Mouse (Mus musculus) embryonic facial prominence, embryonic 12.5 days (tissue): ENCODE data around the gene Ankrd65. TPM values are rescaled to one million over a fixed set of nuclear protein-coding genes. Genes with fewer than 3 reads are reported as not detected.

ENCODE experiments used
- ATAC-seq: fragments of 200-750 bp; cut with Nextera tagmentation; 2 replicates; pipeline ENCODE4 v1.8.0; 2017; ENCODE audit not compliant: insufficient number of reproducible peaks, insufficient read depth, low FRiP score, low TSS enrichment
- H3K27ac ChIP-seq: fragments of 300-500 bp; sonication (generic); 2 replicates; pipeline ENCODE4 v1.5.1; 2016; ENCODE audit warnings: mild to moderate bottlenecking
- H3K27me3 ChIP-seq: fragments of 300-500 bp; sonication (generic); 2 replicates; pipeline ENCODE4 v1.6.1; 2016; ENCODE audit warnings: mild to moderate bottlenecking, moderate library complexity
- H3K36me3 ChIP-seq: fragments of 300-500 bp; sonication (generic); 2 replicates; pipeline ENCODE4 v1.6.1; 2016; ENCODE audit warnings: mild to moderate bottlenecking
- H3K4me1 ChIP-seq: fragments of 300-500 bp; sonication (generic); 2 replicates; pipeline ENCODE4 v1.6.1; 2016
- H3K4me2 ChIP-seq: fragments of 300-500 bp; sonication (generic); replicated peaks from 2 replicates; pipeline ENCODE4 v1.6.1; 2016; ENCODE audit warnings: mild to moderate bottlenecking, moderate library complexity
- H3K4me3 ChIP-seq: fragments of 300-500 bp; sonication (generic); 2 replicates; pipeline ENCODE4 v1.5.1; 2016; ENCODE audit warnings: mild to moderate bottlenecking
- H3K9ac ChIP-seq: fragments of 300-500 bp; sonication (generic); 2 replicates; pipeline ENCODE4 v1.6.1; 2016; ENCODE audit warnings: mild to moderate bottlenecking, moderate library complexity
- H3K9me3 ChIP-seq: fragments of 300-500 bp; sonication (generic); 2 replicates; pipeline ENCODE4 v1.6.1; 2016; ENCODE audit warnings: mild to moderate bottlenecking, moderate library complexity
- WGBS: fragments of 180-500 bp; shearing (Covaris S2); methylation state at CpG from one replicate; pipeline ENCODE4 v1.1.7; 2016; 5-methylcytosine and 5-hydroxymethylcytosine counted together
- microRNA-seq: library from miRNA; unstranded; fragments of <30 nt; microRNA quantifications from one replicate; pipeline ENCODE4, GENCODE M21; 2017
- polyA plus RNA-seq: library from polyadenylated mRNA; unstranded; fragments of >200 nt; fragmentation: Nextera tagmentation; extraction: Ambion mirVana; gene quantifications from 2 replicates; pipeline ENCODE4 v1.2.1, GENCODE M21; 2016

Gene Ankrd65
- polyA plus RNA-seq, 1 experiment from 2014 or later, result not detected

GRCm38 (mm10) chr4:155840076-155841002 lies 50.1 kb downstream of the Ankrd65 start:
- Histone ChIP-seq H3K27ac (peak overlapping the region; percentile 52), H3K4me3 (peak overlapping the region; percentile 47), H3K4me1 (peaks cover 28% of the 10 kb centered on the region), H3K9me3 (no peaks in the 10 kb centered on the region), H3K27me3 (no peaks in the 10 kb centered on the region), H3K4me2 (peak overlapping the region; percentile 94), H3K9ac (peak overlapping the region; percentile 61), H3K36me3 (peaks cover 15% of the 10 kb centered on the region)
- ATAC-seq, result no peak
- 7% methylated on average over 8 of the region's 8 CpGs for WGBS

DNA sequence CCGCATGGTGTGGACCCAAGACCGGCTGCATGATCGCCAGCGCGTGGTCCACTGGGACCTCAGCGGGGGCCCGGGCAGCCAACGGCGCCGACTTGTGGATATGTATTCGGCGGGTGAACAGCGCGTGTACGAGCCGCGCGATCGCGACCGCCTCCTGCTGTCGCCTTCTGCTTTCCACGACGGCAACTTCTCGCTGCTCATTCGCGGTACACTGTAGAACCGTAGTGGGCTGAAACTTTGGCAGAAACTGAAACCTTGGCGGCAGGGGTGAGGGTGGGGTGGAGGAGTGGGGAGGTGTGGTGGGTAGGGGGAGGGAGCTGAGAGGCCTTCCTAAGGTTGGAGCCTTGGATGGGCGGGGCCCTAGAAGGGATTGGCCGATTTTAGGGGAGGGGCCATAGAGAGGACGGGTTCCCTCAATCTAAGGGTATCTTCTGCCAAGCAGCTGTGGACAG lies 50.8 kb downstream of the Ankrd65 start:
- H3K27me3 ChIP-seq, result no peaks in the 10 kb centered on the region
- peak; percentile 62; the same call in 1 of the 2 replicates for ATAC-seq
- under 1% methylated on average over 32 of the region's 32 CpGs for WGBS
- peaks cover 15% of the 10 kb centered on the region for H3K36me3 ChIP-seq
- peak overlapping the region; percentile 94 for H3K4me2 ChIP-seq
- H3K27ac ChIP-seq, result no peak overlapping the region
- H3K9ac ChIP-seq, result peak overlapping the region; percentile 61
- peak overlapping the region; percentile 47 for H3K4me3 ChIP-seq
- peaks cover 28% of the 10 kb centered on the region for H3K4me1 ChIP-seq
- no peaks in the 10 kb centered on the region for H3K9me3 ChIP-seq

- Histone ChIP-seq H3K4me1 (peaks cover 31% of the 10 kb centered on the region), H3K36me3 (peaks cover 15% of the 10 kb centered on the region), H3K4me2 (peak overlapping the region; percentile 94), H3K4me3 (peak overlapping the region; percentile 47), H3K9ac (no peak overlapping the region), H3K9me3 (no peaks in the 10 kb centered on the region), H3K27ac (no peak overlapping the region), H3K27me3 (no peaks in the 10 kb centered on the region)
- WGBS, result 44% methylated on average over 38 of the region's 38 CpGs
- no peak for ATAC-seq
Measured at GRCm38 (mm10) chr4:155841651-155842270, 51.5 kb downstream of the Ankrd65 start.

- Histone ChIP-seq H3K27ac (no peak overlapping the region), H3K9ac (no peak overlapping the region), H3K4me2 (no peak overlapping the region), H3K4me1 (peaks cover 37% of the 10 kb centered on the region), H3K9me3 (no peaks in the 10 kb centered on the region), H3K4me3 (no peak overlapping the region), H3K27me3 (no peaks in the 10 kb centered on the region), H3K36me3 (peaks cover 15% of the 10 kb centered on the region)
- WGBS, result 86% methylated on average over 5 of the region's 5 CpGs
- ATAC-seq, result no peak
Measured at GRCm38 (mm10) chr4:155843231-155843630, 53.0 kb downstream of the Ankrd65 start.

DNA sequence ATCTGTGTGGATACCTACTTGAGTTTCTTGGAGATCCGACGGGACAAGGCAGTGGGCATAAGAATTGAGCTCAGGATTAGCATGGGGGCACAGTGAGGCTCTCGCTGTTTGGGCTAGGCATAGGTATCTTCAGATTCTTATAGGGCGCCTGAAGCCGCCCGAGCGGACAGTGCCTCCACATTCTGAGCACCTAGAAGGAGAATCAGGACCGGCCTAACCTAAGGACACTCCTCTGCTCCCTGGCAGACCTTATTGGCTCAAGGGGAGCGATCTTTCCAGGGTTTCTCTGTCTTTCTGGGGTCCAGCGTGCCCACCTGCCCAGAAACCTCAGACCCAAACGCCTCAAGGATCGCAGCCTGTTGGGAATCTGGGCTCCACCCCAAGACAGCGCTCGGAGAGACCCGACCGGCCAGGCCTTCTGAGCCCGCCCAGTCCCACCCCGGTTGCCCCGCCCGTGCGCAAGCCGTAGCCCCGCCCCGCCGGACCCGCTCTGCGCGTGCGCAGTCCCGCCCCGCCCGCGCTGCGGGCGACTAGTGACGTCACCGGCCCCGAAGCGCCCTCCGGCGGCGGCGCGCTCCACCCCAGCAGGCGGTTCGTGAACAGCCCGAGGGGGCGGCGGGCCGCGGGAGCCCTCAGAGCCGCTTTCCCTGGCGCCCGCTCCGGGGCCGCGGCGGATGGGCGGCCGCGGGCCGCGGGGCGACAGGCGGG lies 56.8 kb downstream of the Ankrd65 start, which contains the start of gene Dvl1:
Gene Dvl1 (plus strand): TSS at position 532 of the 708 bp plus-strand sequence.
- H3K36me3 ChIP-seq, result peaks cover 15% of the 10 kb centered on the region
- peak; percentile 87 for ATAC-seq
- H3K4me1 ChIP-seq, result peaks cover 24% of the 10 kb centered on the region
- H3K9me3 ChIP-seq, result no peaks in the 10 kb centered on the region
- H3K27me3 ChIP-seq, result no peaks in the 10 kb centered on the region
- H3K9ac ChIP-seq, result peak within 1 kb of the TSS; percentile 75
- H3K27ac ChIP-seq, result 0 out of 2 replicates have a peak within 1 kb of the TSS, but pooled peaks have one; percentile 3
- WGBS, result 3% methylated on average over 58 of the region's 65 CpGs
- peak within 1 kb of the TSS; percentile 78 for H3K4me3 ChIP-seq
- H3K4me2 ChIP-seq, result peak within 1 kb of the TSS; percentile 92

GRCm38 (mm10) chr4:155847591-155848352 lies 57.5 kb downstream of the Ankrd65 start:
- H3K9me3 ChIP-seq, result no peaks in the 10 kb centered on the region
- peak overlapping the region; percentile 78 for H3K4me3 ChIP-seq
- no peaks in the 10 kb centered on the region for H3K27me3 ChIP-seq
- peaks cover 10% of the 10 kb centered on the region for H3K36me3 ChIP-seq
- no peak overlapping the region for H3K27ac ChIP-seq
- peaks cover 24% of the 10 kb centered on the region for H3K4me1 ChIP-seq
- H3K4me2 ChIP-seq, result peak overlapping the region; percentile 92
- peak overlapping the region; percentile 75 for H3K9ac ChIP-seq
- 1% methylated on average over 69 of the region's 69 CpGs for WGBS
- peak; percentile 45; the same call in 1 of the 2 replicates for ATAC-seq

GRCm38 (mm10) chr4:155848434-155849095 lies 58.3 kb downstream of the Ankrd65 start:
- 44% methylated on average over 7 of the region's 7 CpGs for WGBS
- ATAC-seq, result no peak
- Histone ChIP-seq H3K4me2 (peak overlapping the region; percentile 92), H3K9ac (peak overlapping the region; percentile 75), H3K4me3 (peak overlapping the region; percentile 78), H3K4me1 (peaks cover 24% of the 10 kb centered on the region), H3K27ac (no peak overlapping the region), H3K27me3 (no peaks in the 10 kb centered on the region), H3K36me3 (0 out of 2 replicates have a peak, but pooled peaks cover 2% of the 10 kb centered on the region), H3K9me3 (no peaks in the 10 kb centered on the region)

Small RNAs within 50 kb of the gene (microRNA-seq; reads per million reads assigned to microRNA genes)
- not detected for gene Gm27743

Other genes with a start within 250 kb of the Ankrd65 start
- 96.6 and 101 TPM in 2 replicates for gene Nadk, start 228.1 kb upstream of the Ankrd65 start, polyA plus RNA-seq
- 11.4 and 12.5 TPM in 2 replicates for gene Slc35e2, start 189.0 kb upstream of the Ankrd65 start, polyA plus RNA-seq
- gene Cdk11b, start 165.6 kb upstream of the Ankrd65 start, polyA plus RNA-seq, result 78.3 and 86.6 TPM in 2 replicates
- gene Gm10563, start 145.0 kb upstream of the Ankrd65 start, polyA plus RNA-seq, result not detected in 2 replicates
- 11.3 and 16.1 TPM in 2 replicates for gene Mmp23, start 137.1 kb upstream of the Ankrd65 start, polyA plus RNA-seq
- 38.2 and 40.8 TPM in 2 replicates for gene Mib2, start 121.2 kb upstream of the Ankrd65 start, polyA plus RNA-seq
- gene Fndc10, start 96.1 kb upstream of the Ankrd65 start, polyA plus RNA-seq, result 12.2 and 15.2 TPM in 2 replicates
- gene Ssu72, start 85.6 kb upstream of the Ankrd65 start, polyA plus RNA-seq, result 135 and 136 TPM in 2 replicates
- 2.2 and 2.5 TPM in 2 replicates for gene Tmem240, start 55.6 kb upstream of the Ankrd65 start, polyA plus RNA-seq
- gene Atad3a, start 29.3 kb upstream of the Ankrd65 start, polyA plus RNA-seq, result 103 and 106 TPM in 2 replicates
- gene Vwa1, start 15.7 kb upstream of the Ankrd65 start, polyA plus RNA-seq, result 9.2 and 9.5 TPM in 2 replicates
- gene Tmem88b, start 4.6 kb upstream of the Ankrd65 start, polyA plus RNA-seq, result 0.69 and 1.0 TPM in 2 replicates
- 214 TPM in 2 replicates for gene Mrpl20, start 12.4 kb downstream of the Ankrd65 start, polyA plus RNA-seq
- 243 and 253 TPM in 2 replicates for gene Ccnl2, start 22.1 kb downstream of the Ankrd65 start, polyA plus RNA-seq
- gene Aurkaip1, start 40.8 kb downstream of the Ankrd65 start, polyA plus RNA-seq, result 146 and 149 TPM in 2 replicates
- gene Mxra8, start 49.2 kb downstream of the Ankrd65 start, polyA plus RNA-seq, result 50.7 and 52.6 TPM in 2 replicates
- gene Dvl1, start 57.0 kb downstream of the Ankrd65 start, polyA plus RNA-seq, result 8.3 and 16.9 TPM in 2 replicates
- 0.34 and 0.47 TPM in 2 replicates for gene Tas1r3, start 72.9 kb downstream of the Ankrd65 start, polyA plus RNA-seq
- gene Cptp, start 79.0 kb downstream of the Ankrd65 start, polyA plus RNA-seq, result 15.9 and 17.1 TPM in 2 replicates
- gene Ints11, start 79.1 kb downstream of the Ankrd65 start, polyA plus RNA-seq, result 83.7 and 85.4 TPM in 2 replicates
- 56.0 and 56.6 TPM in 2 replicates for gene Pusl1, start 101.3 kb downstream of the Ankrd65 start, polyA plus RNA-seq
- 25.1 and 27.7 TPM in 2 replicates for gene Acap3, start 101.4 kb downstream of the Ankrd65 start, polyA plus RNA-seq
- 158 and 160 TPM in 2 replicates for gene Ube2j2, start 153.4 kb downstream of the Ankrd65 start, polyA plus RNA-seq
- gene C1qtnf12, start 171.9 kb downstream of the Ankrd65 start, polyA plus RNA-seq, result 31.9 and 35.8 TPM in 2 replicates
- 18.4 and 20.3 TPM in 2 replicates for gene B3galt6, start 202.2 kb downstream of the Ankrd65 start, polyA plus RNA-seq
- 141 and 143 TPM in 2 replicates for gene Sdf4, start 202.4 kb downstream of the Ankrd65 start, polyA plus RNA-seq
- gene Tnfrsf4, start 223.4 kb downstream of the Ankrd65 start, polyA plus RNA-seq, result 0.70 and 1.1 TPM in 2 replicates
- 1.9 and 2.3 TPM in 2 replicates for gene Tnfrsf18, start 235.7 kb downstream of the Ankrd65 start, polyA plus RNA-seq